Mouse (Mus musculus) cerebellum, adult 11-12 months (tissue): Measurements from ENCODE around the gene Olfr730.

Source experiments
- DNase-seq: peaks from one replicate; pipeline ENCODE4 v3.0.0; 2022

Gene Olfr730

DNA sequence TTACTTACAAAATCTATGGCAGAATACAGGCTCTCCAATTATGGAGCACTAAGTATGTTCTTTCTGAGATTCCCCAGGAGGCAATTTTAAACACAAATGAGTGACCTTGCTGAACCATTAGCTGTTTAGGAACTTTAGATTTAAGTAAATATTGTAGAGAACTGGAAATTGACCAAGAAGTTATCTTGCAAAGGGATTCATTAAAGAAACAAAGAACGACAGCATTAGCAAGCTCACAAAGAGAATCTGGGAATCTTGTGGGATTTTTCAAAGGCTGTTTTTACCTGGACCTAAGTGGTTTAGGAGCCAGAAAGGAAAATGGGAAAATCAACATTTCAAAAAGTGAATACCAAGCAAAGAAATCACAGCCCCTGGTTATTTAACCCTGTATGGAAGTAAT is at the start of gene Olfr730:
Gene Olfr730, minus strand, starts transcription at position 101 of the 400 bp plus-strand sequence.
- DNase-seq, result no peak

DNA sequence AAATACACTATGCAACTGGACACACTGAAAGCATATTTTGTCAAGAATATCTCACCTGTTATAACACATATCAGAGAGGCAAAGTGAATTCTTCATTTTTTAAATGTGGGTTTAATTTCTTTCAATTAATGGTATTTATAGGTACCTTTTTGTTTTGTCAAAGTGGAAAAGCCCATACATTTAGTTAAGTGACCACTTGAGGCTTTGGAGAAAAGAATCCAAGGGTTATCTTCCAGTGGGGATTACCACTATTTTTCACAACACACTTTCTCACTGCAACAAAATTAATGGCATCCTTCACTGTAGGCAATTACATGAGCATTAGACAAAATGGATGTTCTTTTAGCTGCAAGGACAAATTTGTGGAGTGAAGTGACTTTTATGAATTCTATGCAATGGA is 35.2 kb downstream of the Olfr730 start, which contains the start of gene Olfr729:
Gene Olfr729, minus strand, starts transcription at position 101 of the 400 bp plus-strand sequence.
- no peak for DNase-seq

DNA sequence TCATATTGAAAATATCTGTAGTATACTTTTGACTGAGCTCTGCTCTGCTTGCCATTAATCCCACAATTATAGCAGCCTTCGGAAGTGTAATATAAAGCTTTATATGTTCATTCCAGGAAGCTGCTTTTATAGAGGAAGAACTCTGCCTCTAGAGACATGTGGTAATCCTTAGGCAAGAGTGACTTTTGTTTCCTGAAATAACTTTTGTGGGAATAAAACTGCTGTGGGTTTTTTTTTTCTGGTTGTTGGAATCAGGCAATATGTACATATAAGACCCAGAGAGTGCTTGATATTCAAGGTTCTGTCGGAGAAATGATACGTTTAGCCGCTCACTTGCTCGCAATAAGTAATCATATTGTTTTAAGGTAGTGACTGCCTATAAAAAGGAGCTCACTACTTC is 45.4 kb downstream of the Olfr730 start, which contains the start of gene Olfr728:
Gene Olfr728, minus strand, starts transcription at position 101 of the 400 bp plus-strand sequence.
- no peak for DNase-seq
